Mouse (Mus musculus): ENCODE results near the gene Tet2.
"Not testable (repeated sequence)": the region's sequence is repeated elsewhere in the genome, so short reads cannot be mapped to it uniquely, and the experiment has no call there.

The Tet2 gene

DNA sequence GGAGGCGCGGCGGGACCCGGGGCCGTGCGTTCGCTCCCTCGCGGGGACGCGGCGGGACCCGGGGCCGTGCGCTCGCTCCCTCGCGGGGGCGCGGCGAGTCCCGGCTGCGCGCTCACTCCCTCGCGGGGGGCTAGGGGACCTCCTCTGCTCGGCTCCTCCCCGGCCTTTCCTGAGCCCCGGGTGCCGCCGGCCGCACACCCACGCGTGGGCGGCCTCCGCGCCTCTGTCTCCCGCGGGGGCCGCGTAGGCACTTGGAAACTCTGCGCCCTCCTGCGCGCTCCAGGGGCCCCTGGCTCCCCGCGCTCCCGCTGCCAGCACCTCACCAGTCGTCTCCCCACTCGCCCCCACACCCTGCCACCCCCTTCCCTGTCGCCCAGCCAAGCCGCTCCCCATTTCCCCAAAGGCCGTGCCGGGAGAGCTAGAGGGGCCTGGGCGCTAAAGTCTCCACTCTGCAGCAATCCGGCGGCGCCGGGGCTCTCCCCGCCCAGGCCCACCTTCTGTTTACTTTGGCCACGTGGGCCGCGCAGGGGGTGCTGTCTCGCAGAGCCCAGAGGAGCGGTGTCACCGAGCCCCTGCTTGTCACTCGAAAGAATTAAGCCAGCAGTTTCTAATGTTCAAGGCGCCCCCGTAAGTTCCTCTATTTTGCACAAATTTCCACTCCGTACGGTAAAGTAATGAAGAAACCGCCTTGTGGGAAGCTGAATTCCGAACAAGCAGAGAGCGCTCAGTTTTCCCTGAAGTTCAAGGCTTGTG is at the start of gene Tet2:
Gene Tet2, minus strand, starts transcription at position 589 of the 753 bp plus-strand sequence.
- peak; percentile 71 to 74 for DNase-seq

DNA sequence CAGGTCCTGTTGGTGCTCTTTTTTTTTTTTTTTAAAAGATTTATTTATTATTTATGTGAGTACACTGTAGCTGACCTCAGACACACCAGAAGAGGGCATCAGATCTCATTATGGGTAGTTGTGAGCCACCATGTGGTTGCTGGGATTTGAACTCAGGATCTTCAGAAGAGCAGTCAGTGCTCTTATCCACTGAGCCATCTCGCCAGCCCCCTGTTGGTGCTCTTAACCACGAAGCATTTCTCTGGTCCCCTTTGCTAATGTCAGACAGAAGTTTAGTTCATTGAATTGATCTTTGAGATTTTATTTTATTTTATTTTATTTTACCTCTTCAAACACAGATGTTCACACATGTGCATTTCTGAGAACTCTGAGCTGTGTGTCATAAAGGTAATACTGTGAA is 48.1 kb upstream of the Tet2 start:
- DNase-seq, result not testable (repeated sequence)

DNA sequence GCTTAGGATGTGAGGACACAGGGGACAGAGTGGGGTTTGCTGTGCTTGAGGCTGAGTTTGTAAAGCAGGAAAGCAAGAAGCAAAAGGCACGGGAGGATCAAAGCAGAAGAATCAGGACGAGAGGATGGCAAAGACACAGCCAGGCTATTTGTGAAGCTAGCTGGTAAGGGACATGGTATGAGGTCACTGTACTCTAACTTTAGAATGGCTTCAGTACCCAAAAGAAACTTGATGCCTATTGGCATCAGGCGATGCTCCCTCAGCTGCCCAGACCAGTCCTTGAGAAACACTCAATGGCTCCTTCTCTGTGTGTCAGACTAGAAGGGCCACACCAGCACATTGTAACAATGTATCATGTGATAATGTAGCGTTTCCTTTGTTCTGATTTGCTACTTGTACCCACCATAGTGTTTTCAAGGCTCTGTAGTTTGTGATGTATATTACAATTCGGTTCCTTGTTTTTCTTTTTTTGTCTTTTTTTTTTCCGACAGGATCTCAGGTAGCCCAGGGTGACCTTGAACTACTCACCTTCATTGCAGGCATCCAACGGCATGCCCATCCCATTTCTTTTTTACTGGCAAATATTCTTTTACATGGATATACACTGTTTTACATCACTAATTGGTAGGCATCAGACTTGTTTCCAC is 45.7 kb upstream of the Tet2 start:
- DNase-seq, result no peak

DNA sequence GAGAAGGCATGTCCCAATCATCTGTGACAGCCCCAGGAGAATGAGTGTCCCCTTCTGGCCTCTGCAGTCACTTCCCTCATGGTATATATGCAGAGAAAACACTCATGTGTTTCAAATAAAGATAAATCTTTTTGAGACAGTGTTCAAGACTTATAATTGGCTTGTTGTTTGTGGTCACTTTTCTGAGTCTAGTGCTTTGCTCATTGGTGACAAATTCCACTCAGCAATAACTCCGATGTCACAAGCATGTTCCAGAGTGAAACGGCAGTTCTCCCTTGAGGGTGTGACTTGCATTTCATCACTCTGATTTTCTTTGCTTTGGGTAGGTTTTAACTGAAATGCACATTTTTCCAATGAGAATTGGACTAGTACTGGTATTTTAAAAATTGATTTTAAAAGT is 40.1 kb upstream of the Tet2 start:
- no peak for DNase-seq

DNA sequence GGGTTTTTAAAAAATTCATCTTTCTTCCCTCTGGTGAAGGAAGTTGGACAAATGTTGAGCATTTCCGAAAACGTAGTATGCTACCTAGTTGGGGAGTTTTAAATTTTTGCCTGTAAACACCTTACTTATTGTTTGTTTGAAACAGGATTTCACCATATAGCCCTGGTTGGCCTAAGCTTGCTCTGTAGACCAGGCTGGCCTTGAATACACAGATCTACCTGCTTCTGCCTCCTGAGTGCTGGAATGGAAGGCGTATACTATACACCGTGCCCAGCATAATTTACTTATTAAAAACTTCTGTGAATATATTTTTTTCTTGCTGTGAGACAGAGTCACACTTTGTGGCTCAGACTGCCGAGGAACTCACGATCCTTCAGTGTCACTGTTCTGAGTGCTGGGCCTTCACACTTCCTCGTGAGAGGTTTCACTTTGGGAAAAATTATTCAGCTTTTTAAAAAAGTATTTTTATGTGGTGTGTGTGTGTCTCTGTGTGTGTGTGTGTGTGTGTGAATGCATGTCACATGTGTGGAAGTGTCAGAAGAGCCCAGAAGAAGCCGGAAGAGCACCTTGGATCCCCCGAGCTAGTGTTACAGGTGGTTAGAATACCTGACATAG is 38.6 kb upstream of the Tet2 start:
- no peak for DNase-seq

DNA sequence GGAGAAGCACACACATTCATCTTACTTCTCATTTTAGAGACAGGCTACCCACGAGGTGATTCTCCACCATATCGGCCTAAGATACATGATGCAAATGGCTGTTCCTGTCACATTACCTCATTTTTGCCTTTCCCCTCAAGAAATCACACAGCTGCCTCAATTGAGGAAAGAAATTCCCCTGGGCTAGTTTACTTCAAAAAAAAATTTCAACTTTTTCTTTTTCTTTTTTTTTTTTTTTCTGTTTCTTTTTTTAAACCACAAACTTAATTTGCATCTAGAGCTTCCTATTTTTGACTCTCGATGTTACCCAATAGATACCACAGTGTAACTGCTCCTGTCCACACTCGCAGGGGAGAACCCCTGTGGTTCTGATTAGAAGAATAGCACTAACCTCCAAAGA is 38.0 kb upstream of the Tet2 start:
- DNase-seq, result no peak

DNA sequence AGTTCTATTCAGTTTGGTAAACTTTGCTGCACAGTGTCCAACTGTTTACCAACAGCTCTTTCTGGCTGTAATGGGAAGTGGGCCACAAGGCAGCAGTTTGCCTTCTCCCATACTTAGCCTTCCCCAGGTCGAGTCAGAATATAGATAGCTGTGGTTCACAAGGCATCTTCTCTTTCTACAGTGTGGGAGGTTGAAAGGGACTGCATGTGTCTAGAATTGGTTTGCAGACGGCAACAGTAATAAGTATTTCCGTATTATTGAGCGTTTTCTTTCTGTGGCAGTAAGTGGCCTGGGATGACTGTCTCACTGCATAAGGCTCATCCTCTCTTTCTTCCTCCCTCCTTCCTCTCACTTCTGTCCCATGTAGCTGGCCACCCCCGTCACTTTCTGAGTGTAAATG is 37.2 kb upstream of the Tet2 start:
- DNase-seq, result no peak

DNA sequence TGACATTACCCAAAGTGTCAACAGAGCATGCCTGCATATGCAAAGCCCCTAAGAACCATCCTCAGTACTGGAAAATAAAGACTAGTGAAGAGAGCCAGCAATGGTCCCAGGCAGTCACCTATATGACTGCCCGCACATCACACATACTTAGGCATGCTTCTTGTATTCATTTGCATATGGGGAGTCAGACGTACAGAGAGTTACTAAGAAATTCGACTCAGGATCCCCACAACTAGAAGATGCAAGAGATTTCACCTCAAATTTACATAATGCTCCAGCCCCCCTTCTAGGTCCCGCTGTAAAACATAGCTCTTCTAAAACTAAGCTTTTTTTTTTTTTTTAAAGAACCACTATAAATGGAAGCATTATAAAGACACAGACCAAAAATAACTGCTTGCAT is 36.6 kb upstream of the Tet2 start:
- no peak for DNase-seq

DNA sequence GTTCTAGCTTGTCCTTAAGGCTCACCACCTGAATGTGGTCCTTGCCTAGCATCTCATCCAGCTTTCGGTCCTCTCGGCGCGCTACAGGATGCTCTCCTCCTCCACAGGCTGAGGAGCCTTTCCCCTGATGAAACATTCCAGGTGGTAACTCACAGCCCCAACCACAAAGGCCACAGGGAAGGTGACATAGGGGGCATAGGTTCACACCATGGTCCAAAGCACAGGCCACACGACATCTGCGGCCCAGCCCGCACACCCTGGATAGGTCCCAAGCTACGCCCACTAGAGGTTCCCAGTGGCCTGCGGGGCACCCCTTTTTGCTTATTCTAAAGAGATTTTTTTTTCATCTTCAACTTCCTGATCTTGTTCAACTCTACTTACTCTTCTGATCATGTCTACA is 34.7 kb upstream of the Tet2 start:
- no peak for DNase-seq

DNA sequence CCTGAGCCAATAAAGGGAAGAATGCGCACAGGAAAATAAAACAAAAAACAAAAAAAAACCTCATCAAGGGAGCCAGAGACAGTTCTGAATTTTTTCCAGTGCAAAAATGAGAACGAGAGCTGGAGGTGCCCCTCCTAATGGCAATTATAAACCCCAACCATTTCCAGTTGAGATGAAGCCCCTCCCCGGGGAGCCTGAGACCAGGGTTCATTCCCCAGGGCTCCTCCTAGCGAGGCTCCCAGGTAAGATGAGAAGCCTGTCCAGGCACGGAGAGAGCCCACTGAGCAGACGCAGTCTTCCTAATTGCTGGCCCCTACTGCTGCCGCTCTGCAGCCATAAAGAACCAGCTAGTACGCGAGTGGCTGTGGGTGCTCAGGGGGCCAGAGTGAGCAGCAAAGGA is 34.2 kb upstream of the Tet2 start:
- no peak for DNase-seq

DNA sequence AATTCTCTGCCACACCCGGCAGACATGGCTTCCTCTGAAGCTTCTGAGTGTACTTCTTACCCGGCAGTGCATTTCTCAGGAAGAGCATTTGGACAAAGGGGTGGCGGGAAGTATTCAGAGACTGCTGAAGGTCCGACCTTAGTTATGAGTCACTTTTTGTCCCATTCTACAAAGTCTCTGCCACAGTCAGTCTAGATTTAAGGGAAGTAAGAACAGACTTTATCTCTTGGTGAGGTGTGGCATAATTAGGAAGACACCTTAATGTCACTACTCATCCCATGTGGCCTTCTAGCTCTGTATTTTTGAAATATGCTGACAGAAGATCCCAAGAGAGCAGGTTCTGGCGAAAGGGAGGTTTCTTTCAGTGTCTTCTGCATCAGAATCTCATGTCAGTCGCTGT is 30.0 kb upstream of the Tet2 start:
- no peak for DNase-seq

DNA sequence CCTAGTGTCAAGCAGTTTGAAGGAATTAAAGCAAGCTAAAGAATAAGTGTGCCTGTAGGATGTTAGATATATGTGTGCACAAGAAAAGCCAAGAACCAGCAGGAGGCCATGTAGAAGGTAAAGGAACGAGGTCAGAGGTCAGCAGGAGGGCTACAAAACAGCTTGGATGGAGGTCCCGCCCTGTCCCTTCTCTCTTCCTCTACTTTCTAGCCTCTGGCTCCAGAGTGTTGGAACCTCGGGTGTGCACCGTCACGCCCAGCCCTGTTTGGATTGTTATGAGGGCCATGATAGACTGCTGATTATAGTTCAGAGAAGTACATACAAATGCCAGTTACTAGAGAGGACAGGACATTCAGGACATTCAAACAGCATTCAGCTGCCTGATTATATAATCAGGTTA is 27.0 kb upstream of the Tet2 start:
- no peak for DNase-seq

DNA sequence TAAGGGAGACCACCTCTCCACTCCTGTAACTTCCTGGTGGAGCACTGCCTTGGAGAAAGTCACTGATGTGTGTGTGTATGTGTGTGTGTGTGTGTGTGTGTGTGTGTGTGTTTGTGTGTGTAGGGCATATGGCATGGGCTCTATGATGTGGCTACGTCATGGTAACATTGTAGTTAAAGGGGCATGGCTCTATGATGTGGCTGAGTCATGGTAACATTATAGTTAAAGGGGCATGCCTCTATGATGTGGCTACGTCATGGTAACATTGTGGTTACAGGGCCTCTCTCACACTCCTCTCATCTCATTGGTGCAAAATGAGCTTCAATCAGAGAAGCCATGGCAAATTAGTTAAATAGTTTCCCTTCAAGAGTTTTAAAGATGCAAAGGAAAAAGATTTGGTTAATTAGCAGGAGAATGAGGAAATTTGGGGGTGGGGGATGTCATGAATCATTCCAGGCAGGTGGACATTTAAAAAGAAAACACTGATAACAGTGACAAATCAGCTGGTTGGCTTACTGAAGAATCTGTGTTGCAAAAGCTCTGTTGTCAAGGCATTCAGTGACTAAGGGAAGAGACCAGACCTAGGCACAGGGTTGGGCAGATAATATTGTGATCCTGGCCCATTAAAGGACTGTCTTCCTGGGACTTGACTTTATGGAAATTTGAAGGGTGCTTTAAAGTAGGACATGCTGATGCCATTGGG is 18.7 kb upstream of the Tet2 start:
- DNase-seq, result no peak

DNA sequence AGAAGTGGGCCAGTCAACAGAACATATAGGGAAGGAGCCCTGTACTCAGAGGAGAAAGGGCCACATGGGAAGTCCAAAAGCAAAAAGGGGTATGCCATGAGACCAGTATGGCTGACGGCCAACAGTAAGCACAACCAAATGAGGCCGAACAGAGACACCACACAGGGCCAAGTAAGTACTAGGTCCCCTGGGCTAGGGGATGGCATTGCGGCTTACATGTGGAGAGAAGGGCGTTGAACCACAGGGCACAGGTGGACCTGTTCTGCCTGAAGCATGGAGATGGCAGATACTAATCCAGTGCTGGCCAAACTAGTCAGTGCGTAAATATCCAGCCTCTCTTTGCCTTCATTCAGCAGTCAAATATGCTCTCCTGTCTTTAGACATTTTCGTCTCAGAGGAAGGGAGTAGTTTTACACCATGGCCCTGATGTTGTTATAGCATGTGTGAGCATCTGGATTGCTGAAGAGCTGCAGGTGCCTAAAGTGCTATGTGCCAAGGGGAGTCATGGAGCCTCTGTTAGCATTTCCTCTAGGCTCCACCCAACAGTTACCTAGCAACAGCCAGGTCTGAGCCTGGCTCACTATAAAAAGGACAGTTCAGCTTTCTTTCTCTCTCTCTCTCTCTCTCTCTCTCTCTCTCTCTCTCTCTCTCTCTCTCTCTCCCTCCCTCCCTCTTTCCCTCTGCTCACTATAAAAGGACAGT is 14.6 kb upstream of the Tet2 start:
- no peak for DNase-seq

DNA sequence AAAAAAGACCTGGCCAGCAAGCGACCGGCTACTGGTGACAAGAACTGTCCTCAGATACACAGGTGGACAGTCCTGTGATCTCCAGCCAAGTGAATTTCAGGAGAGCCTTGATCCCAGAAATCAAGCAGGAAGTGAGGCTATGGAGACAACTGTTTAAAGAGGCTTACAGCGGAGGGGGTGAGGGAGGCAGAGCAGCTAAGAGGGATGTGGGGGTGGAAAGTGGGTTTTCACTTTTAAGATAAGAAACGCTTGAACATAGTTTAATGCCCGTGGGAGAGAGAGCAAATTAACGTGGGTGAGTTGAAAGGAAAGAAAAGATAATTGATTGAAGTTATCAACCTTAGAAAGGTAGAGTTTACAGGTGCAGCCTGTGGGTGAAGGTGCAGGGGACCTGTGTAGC is 12.7 kb upstream of the Tet2 start:
- no peak for DNase-seq

DNA sequence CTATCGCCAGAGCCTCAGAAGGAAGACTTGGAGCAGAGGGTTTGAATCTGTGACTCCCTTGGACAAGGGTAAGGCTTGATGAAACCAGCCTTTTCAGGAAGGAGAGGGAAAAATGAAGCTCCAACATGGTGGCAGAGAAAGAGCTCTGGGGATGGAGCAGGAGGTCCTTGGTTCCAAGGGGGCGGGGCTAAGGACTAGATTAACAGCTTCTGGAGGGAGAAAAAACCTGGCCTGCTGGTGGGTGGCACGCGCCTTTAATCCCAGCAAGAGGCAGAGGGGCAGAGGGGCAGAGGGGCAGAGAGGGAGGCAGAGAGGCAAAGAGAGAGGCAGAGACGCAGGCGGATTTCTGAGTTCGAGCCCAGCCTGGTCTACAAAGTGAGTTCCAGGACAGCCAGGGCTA is 12.2 kb upstream of the Tet2 start:
- no peak for DNase-seq

DNA sequence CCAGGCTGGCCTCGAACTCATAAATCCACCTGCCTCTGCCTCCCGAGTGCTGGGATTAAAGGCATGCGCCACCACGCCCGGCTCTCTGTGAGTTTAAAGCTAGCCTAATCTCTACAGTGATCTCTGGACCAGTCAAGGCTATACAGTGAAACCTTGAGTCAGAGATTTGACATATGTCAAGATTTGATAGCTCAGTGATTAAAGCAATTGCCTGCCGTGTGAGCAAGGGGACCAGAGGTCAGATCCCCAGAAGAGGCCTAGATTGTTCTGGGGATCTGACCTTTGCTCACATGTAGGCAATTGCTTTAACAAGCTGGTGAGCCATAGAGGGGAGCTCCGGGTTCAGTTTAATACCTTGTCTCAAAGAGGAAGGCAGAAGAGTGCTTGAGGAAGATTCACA is 10.4 kb upstream of the Tet2 start:
- DNase-seq, result no peak

DNA sequence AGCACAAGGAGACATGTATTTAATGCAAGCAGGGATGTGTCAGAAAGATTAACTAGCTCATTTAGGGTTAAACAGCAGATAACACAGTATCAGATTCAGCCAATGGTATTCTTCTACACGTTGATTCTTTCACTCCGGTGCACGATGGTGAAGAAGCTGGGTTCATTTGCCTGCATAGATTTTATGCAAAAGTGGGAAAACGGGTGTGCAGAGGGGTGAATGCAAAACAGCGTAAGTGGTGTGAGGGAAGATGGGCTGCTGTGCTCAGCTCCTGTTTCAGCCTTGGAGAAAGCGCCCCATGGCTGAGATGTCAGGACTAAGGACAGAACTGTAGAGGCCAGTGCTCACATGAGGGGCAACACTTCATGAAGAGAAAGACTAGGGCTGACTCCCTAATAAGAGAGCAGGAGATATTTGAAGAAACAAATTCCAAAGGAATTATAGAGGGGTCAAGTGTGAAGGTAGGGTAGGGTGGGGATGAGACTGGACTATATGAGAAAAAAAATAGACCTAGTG is 9.7 kb upstream of the Tet2 start:
- DNase-seq, result no peak

DNA sequence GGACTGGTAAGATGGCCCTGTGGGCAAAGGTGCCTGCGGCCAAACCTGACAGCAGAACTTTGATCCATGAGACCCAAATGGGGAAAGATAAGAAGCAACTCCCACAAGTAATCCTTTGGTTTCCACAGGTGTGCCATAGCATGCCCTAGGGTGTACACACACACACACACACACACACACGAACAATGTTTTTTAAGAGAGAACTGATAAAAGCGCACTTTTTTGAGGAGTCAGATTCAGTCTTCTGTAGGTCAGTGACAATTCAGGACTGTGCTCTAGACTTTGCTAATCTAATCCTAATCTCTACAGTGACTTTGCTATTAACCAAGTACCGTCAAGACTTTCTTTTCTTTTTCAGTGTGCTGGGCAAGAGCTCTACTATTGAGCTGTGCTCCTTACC is 9.2 kb upstream of the Tet2 start:
- DNase-seq, result no peak

DNA sequence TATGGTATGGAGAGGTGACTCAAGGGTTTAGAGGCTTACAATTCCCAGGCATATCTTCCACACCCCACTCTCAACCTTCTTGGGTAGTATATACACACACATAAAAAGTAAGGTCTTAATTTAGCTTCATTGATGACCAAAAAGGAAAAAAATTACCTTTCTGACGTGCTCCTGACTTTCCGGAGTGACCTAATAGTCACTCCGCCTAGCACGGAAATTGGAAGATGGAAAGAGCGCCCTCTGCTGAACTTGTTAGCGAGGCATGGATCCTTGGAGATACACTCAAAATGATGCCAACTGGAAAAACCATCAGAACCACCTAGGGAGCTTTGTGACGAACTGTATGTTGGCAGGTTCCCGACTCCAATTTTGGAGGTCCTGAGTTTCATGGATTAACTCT is 7.0 kb upstream of the Tet2 start:
- peak; percentile 20 to 34 for DNase-seq

DNA sequence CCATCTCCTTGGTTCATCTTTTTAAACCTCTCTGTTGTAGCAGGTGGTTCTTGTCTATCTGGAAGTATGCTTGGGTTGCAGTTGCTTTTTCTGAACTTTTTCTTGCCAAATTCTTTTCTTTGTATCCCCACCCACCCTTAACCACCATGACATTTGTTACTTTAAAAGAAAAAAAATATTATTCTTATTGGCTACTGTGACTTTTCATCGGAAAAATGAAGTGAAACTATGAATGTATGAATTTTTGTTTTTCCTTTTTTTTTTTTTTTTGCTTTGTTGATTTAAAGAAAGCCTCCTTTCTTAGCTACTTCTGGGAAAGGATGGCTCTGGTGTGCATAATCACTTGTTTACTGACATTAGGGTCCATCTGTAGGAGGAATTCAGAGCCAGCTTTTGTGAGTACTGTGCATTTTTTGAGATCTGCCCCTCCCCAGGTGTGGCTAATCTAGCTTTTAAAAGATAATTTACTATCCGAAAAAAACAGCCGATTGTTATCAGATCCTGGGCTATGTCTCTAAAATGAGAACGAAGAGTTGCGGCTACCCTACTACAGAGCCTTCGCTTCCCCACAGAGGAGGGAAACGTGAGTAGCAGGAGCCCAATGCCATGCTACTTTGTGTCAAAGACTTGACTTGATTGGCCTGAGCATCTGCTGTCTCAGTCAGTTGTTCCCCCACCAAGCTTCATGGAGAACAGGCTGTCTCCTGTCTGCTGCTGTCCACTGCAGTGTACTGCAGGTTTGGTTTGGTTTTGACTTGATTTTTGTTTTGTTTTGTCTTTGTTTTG is 4.6 kb upstream of the Tet2 start:
- no peak for DNase-seq

DNA sequence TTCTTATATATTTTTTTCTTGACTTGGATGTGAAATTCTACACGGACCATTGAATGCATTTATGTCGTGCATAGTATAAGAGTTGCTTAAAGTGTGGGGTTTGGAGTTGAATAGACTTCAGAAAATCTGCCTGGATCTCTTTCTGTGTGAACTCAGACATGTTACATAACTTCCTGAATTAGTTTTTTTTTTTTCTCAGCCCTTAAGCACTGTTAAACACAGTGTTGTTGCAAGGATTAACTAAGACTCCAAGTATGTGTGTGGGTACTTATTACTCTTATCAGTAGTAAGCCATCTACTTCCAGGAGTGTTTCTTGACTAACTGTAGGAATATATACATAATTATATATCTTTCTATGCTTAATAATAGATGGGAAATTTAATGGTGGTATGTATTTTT is 3.7 kb upstream of the Tet2 start:
- DNase-seq, result no peak

Data from cerebellum, postnatal 10 days (tissue).